Mouse (Mus musculus) liver, adult 2 months (tissue): ENCODE measurements around the gene Gm11639. TPM values are rescaled to one million over a fixed set of nuclear protein-coding genes. Genes with fewer than 3 reads are reported as not detected.
A peak's percentile ranks its signal among the peaks of the same experiment; 100 is the strongest.
"Not testable (repeated sequence)": the region's sequence is repeated elsewhere in the genome, so short reads cannot be mapped to it uniquely, and the experiment has no call there.

Experiments used
- DNase-seq: peaks from one replicate; pipeline ENCODE4 v3.0.0-alpha.2; 2011; ENCODE audit warnings: low read depth, low spot score; ENCODE audit errors: extremely low read depth
- H3K27ac ChIP-seq: fragments of 200-500 bp; replicated peaks from 2 replicates; pipeline ENCODE4 v1.5.1; 2012; ENCODE audit warnings: low read depth, mild to moderate bottlenecking, control low read depth, inconsistent platforms, low read length; ENCODE audit not compliant: insufficient read depth
- H3K27me3 ChIP-seq: fragments of 200-500 bp; 2 replicates; pipeline ENCODE4 v1.6.1; 2012; ENCODE audit warnings: mild to moderate bottlenecking, moderate library complexity, low read length, inconsistent platforms; ENCODE audit not compliant: control insufficient read depth, insufficient read depth
- H3K36me3 ChIP-seq: fragments of 200-500 bp; 2 replicates; pipeline ENCODE4 v1.6.1; 2012; ENCODE audit warnings: low read length, inconsistent platforms; ENCODE audit not compliant: control insufficient read depth, insufficient read depth
- H3K4me1 ChIP-seq: fragments of 200-500 bp; 2 replicates; pipeline ENCODE4 v1.6.1; 2011; ENCODE audit warnings: low read length; ENCODE audit not compliant: control insufficient read depth, insufficient read depth
- H3K4me3 ChIP-seq: fragments of 200-500 bp; 2 replicates; pipeline ENCODE4 v1.5.1; 2011; ENCODE audit warnings: low read depth, mild to moderate bottlenecking, control low read depth, low read length, moderate library complexity; ENCODE audit not compliant: insufficient read depth
- H3K79me2 ChIP-seq: fragments of 200-500 bp; 2 replicates; pipeline ENCODE4 v1.6.1; 2012; ENCODE audit warnings: inconsistent platforms, mild to moderate bottlenecking, low read length, moderate library complexity; ENCODE audit not compliant: control insufficient read depth, insufficient read depth
- H3K9ac ChIP-seq: fragments of 200-500 bp; 2 replicates; pipeline ENCODE4 v1.6.1; 2012; ENCODE audit warnings: low read depth, mild to moderate bottlenecking, control low read depth, inconsistent platforms, low read length
- CTCF ChIP-seq: fragments of 200-500 bp; IDR thresholded peaks from 2 replicates; pipeline ENCODE4 v1.5.1; 2011; ENCODE audit warnings: low read depth, low read length, control low read depth
- POLR2A ChIP-seq: fragments of 200-500 bp; IDR thresholded peaks from 2 replicates; pipeline ENCODE4 v1.6.1; 2011; ENCODE audit warnings: low read length, control low read depth; ENCODE audit not compliant: insufficient read depth; ENCODE audit errors: extremely low read depth
- WGBS: fragments of 180-500 bp; shearing (Covaris S2); methylation state at CpG from one replicate; pipeline ENCODE4 v1.1.7; 2018; 5-methylcytosine and 5-hydroxymethylcytosine counted together
- polyA plus RNA-seq: library from polyadenylated mRNA; depleted of rRNA; stranded (reverse); fragments of >200 nt; gene quantifications from 2 replicates; pipeline ENCODE4 v1.2.3, GENCODE M21; 2012
- total RNA-seq: library from RNA; depleted of rRNA; stranded (reverse); fragments of >200 nt; gene quantifications from 2 replicates; pipeline ENCODE4 v1.2.3, GENCODE M21; 2014

Gm11639 gene
- total and polyA plus RNA-seq, 2 experiments, result under 0.01 TPM; not detected in 1

- Histone ChIP-seq H3K4me1 (no peaks in the 10 kb centered on the region; the same call in none of the 2 replicates), H3K36me3 (no peaks in the 10 kb centered on the region), H3K79me2 (no peaks in the 10 kb centered on the region), H3K9ac (no peak overlapping the region), H3K27me3 (no peaks in the 10 kb centered on the region), H3K27ac (no peak overlapping the region), H3K4me3 (no peak overlapping the region)
- no peak for DNase-seq
- WGBS, result 34% methylated on average over 4 of the region's 4 CpGs
- TF ChIP-seq POLR2A (no peak), CTCF (no peak)
Observed at GRCm38 (mm10) chr11:105120551-105121061, 435.1 kb downstream of the Gm11639 start.

GRCm38 (mm10) chr11:105121792-105122191 is 436.3 kb downstream of the Gm11639 start:
- 81% methylated on average over 5 of the region's 5 CpGs for WGBS

GRCm38 (mm10) chr11:105123986-105124385 is 438.5 kb downstream of the Gm11639 start:
- H3K79me2 ChIP-seq, result peaks cover 6% of the 10 kb centered on the region; the same call in 1 of the 2 replicates
- peak; percentile 89 for DNase-seq
- no peak overlapping the region for H3K27ac ChIP-seq
- no peaks in the 10 kb centered on the region for H3K27me3 ChIP-seq
- TF ChIP-seq CTCF (peak; percentile 46), POLR2A (no peak)
- peaks cover 4% of the 10 kb centered on the region for H3K4me1 ChIP-seq
- no peak overlapping the region for H3K4me3 ChIP-seq
- no peak overlapping the region for H3K9ac ChIP-seq
- 5% methylated on average over 9 of the region's 9 CpGs for WGBS
- H3K36me3 ChIP-seq, result no peaks in the 10 kb centered on the region

More at GRCm38 (mm10) chr11:105121792-105122191, 436.3 kb downstream of the Gm11639 start:
- H3K36me3 ChIP-seq, H3K9ac ChIP-seq, H3K27ac ChIP-seq, H3K4me3 ChIP-seq, H3K79me2 ChIP-seq, DNase-seq, H3K4me1 ChIP-seq, H3K27me3 ChIP-seq: not testable (repeated sequence)

GRCm38 (mm10) chr11:105125735-105126519 is 440.4 kb downstream of the Gm11639 start, which contains the start of gene Mettl2:
TSS of gene Mettl2 (plus strand) at chr11:105126425.
- no peaks in the 10 kb centered on the region for H3K27me3 ChIP-seq
- peaks cover 6% of the 10 kb centered on the region; the same call in 1 of the 2 replicates for H3K79me2 ChIP-seq
- WGBS, result 3% methylated on average over 35 of the region's 38 CpGs
- peak; percentile 70 for DNase-seq
- TF ChIP-seq POLR2A (peak; percentile 66; the same call in 1 of the 2 replicates), CTCF (peak; percentile 71)
- peak within 1 kb of the TSS; percentile 21 for H3K27ac ChIP-seq
- peaks cover 8% of the 10 kb centered on the region for H3K36me3 ChIP-seq
- peak within 1 kb of the TSS; percentile 81 for H3K4me3 ChIP-seq
- H3K9ac ChIP-seq, result peak within 1 kb of the TSS; percentile 66
- peaks cover 4% of the 10 kb centered on the region for H3K4me1 ChIP-seq

- peaks cover 10% of the 10 kb centered on the region for H3K36me3 ChIP-seq
- peak overlapping the region; percentile 66 for H3K9ac ChIP-seq
- peak overlapping the region; percentile 81 for H3K4me3 ChIP-seq
- H3K4me1 ChIP-seq, result peaks cover 4% of the 10 kb centered on the region
- no peak for DNase-seq
- TF ChIP-seq POLR2A (no peak), CTCF (no peak)
- WGBS, result under 1% methylated on average over 48 of the region's 49 CpGs
- H3K79me2 ChIP-seq, result peaks cover 6% of the 10 kb centered on the region; the same call in 1 of the 2 replicates
- H3K27ac ChIP-seq, result no peak overlapping the region
- no peaks in the 10 kb centered on the region for H3K27me3 ChIP-seq
Observed at GRCm38 (mm10) chr11:105126520-105127029, 441.1 kb downstream of the Gm11639 start.

GRCm38 (mm10) chr11:105135692-105136091 is 450.2 kb downstream of the Gm11639 start:
- Histone ChIP-seq H3K79me2 (no peaks in the 10 kb centered on the region), H3K9ac (no peak overlapping the region), H3K36me3 (peaks cover 47% of the 10 kb centered on the region), H3K27me3 (no peaks in the 10 kb centered on the region), H3K4me1 (no peaks in the 10 kb centered on the region), H3K4me3 (no peak overlapping the region), H3K27ac (no peak overlapping the region)
- TF ChIP-seq CTCF (no peak), POLR2A (no peak)
- 89% methylated on average over 7 of the region's 7 CpGs for WGBS
- no peak for DNase-seq

GRCm38 (mm10) chr11:105137255-105137654 is 451.7 kb downstream of the Gm11639 start:
- WGBS, result 95% methylated on average over 2 of the region's 2 CpGs

GRCm38 (mm10) chr11:105140512-105140911 is 455.0 kb downstream of the Gm11639 start:
- not testable (repeated sequence) for DNase-seq, H3K4me3 ChIP-seq, H3K9ac ChIP-seq, H3K79me2 ChIP-seq, H3K27me3 ChIP-seq, H3K4me1 ChIP-seq, H3K27ac ChIP-seq
- 93% methylated on average over 8 of the region's 8 CpGs for WGBS
- peaks cover 19% of the 10 kb centered on the region for H3K36me3 ChIP-seq

More at GRCm38 (mm10) chr11:105137255-105137654, 451.7 kb downstream of the Gm11639 start:
- not testable (repeated sequence) for H3K27ac ChIP-seq, H3K9ac ChIP-seq, H3K4me3 ChIP-seq, H3K4me1 ChIP-seq, H3K27me3 ChIP-seq, H3K79me2 ChIP-seq, DNase-seq
- peaks cover 42% of the 10 kb centered on the region for H3K36me3 ChIP-seq
